Comparison of ENCODE assay signal across 10 mouse cellular contexts in the genomic region with DNA sequence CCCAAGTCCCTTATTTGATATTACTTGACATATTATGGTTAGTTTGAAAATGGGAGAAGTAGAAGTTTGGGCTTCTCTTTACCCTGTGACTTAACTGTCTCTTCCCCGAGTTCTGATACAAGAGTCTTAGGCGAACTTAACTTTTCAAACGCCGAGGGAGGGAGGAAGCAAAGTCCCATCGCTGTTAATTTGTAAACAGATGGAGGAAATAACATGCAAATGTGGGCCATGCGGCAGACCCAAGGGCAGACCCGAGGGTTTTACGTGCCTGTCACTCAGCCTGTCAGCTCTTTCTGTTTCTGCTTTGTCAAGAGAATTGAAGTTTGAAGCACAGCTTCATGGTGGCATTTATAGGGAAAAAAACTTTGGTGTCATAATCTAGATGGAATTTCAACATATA. TPM values are rescaled to one million over a fixed set of nuclear protein-coding genes. Genes with fewer than 3 reads are reported as not detected.
A peak's percentile ranks its signal among the peaks of the same experiment; 100 is the strongest.
DNase-seq lines count a peak whose midpoint lies in the region; ATAC-seq and TF ChIP-seq lines count a peak whose summit lies in the region.
"Had no signal": no experiment of that assay in that cellular context is flagged by ENCODE, and none has a peak within 500 bp of the region (broad histone marks: within the 10 kb centered on the region; RNA-seq: fewer than 3 reads in every experiment).

No protein-coding gene starts in this region.

- peaks cover 34% of the 10 kb centered on the region; the same call in 1 of the 2 replicates for H3K4me1 ChIP-seq in lung, embryonic 14.5 days (ENCODE audit: insufficient read depth)
- peaks cover 31% of the 10 kb centered on the region for H3K4me1 ChIP-seq in hindbrain, embryonic 16.5 days (ENCODE audit: control insufficient read depth, insufficient read depth, low read depth, low read length)
- H3K4me1 ChIP-seq in neural tube, embryonic 14.5 days (ENCODE audit: control insufficient read depth, insufficient read depth, low read length): peaks cover 27% of the 10 kb centered on the region

- no peak overlapping the region for H3K27ac ChIP-seq in lung, embryonic 14.5 days (ENCODE audit: low read depth)
- no peak overlapping the region for H3K27ac ChIP-seq in hindbrain, embryonic 16.5 days (ENCODE audit: low read depth, low read length)
- H3K27ac ChIP-seq in neural tube, embryonic 14.5 days (ENCODE audit: low read depth, low read length): no peak overlapping the region

- no peak overlapping the region; the same call in 1 of the 2 replicates for H3K4me3 ChIP-seq in lung, embryonic 14.5 days (ENCODE audit: low read depth, low read length)
- no peak overlapping the region for H3K4me3 ChIP-seq in hindbrain, embryonic 16.5 days (ENCODE audit: low read length)
- H3K4me3 ChIP-seq in neural tube, embryonic 14.5 days (ENCODE audit: low read depth, low read length): no peak overlapping the region
- H3K4me3 ChIP-seq: megakaryocyte, embryonic 14.5 days had no signal

- no peaks in the 10 kb centered on the region for H3K9me3 ChIP-seq in lung, embryonic 14.5 days (ENCODE audit: low read depth, low read length)
- H3K9me3 ChIP-seq in hindbrain, embryonic 16.5 days (ENCODE audit: control insufficient read depth, low read length): no peaks in the 10 kb centered on the region
- H3K9me3 ChIP-seq in neural tube, embryonic 14.5 days (ENCODE audit: control insufficient read depth, low read length): no peaks in the 10 kb centered on the region
- H3K9me3 ChIP-seq: megakaryocyte, embryonic 14.5 days had no signal

- no peak for ATAC-seq in lung, embryonic 14.5 days (ENCODE audit: insufficient read depth)
- no peak for ATAC-seq in hindbrain, embryonic 16.5 days
- ATAC-seq in neural tube, embryonic 14.5 days (ENCODE audit: low read depth): no peak

- intact Hi-C loops in left cerebral cortex, postnatal 14 days (cut with DNase I): no loop called here
- intact Hi-C loops in heart, postnatal 36 days (cut with DNase I): no loop called here
- intact Hi-C loops in left cerebral cortex, postnatal 25 days (cut with DNase I): no loop called here

- TF ChIP-seq CTCF in lung, embryonic 14.5 days (IDR thresholded peaks at IDR 0.05; ENCODE audit: low read depth): no peak

- no peaks in the 10 kb centered on the region for H3K36me3 ChIP-seq in lung, embryonic 14.5 days (ENCODE audit: insufficient read depth)
- H3K36me3 ChIP-seq in hindbrain, embryonic 16.5 days (ENCODE audit: control insufficient read depth, insufficient read depth, low read length): no peaks in the 10 kb centered on the region
- no peaks in the 10 kb centered on the region for H3K36me3 ChIP-seq in neural tube, embryonic 14.5 days (ENCODE audit: control insufficient read depth, insufficient read depth, low read length)

- WGBS in lung, embryonic 14.5 days: 29% methylated on average over 8 of the region's 8 CpGs
- 24% methylated on average over 8 of the region's 8 CpGs for WGBS in hindbrain, embryonic 16.5 days
- 25% methylated on average over 8 of the region's 8 CpGs for whole genome bisulfite sequencing in neural tube, embryonic 14.5 days

- H3K27me3 ChIP-seq in lung, embryonic 14.5 days (ENCODE audit: insufficient read depth, low read length): no peaks in the 10 kb centered on the region
- H3K27me3 ChIP-seq in hindbrain, embryonic 16.5 days (replicated peaks; ENCODE audit: control insufficient read depth, insufficient read depth, low read length): no peaks in the 10 kb centered on the region
- no peaks in the 10 kb centered on the region for H3K27me3 ChIP-seq in neural tube, embryonic 14.5 days (ENCODE audit: control insufficient read depth, insufficient read depth, low read length)
- H3K27me3 ChIP-seq: megakaryocyte, embryonic 14.5 days had no signal

- no peak overlapping the region for H3K9ac ChIP-seq in lung, embryonic 14.5 days
- H3K9ac ChIP-seq in hindbrain, embryonic 16.5 days (ENCODE audit: low read depth, low read length): no peak overlapping the region
- H3K9ac ChIP-seq in neural tube, embryonic 14.5 days (replicated peaks; ENCODE audit: low read depth, low read length): no peak overlapping the region

- peak overlapping the region; percentile 75 for H3K4me2 ChIP-seq in lung, embryonic 14.5 days
- H3K4me2 ChIP-seq in hindbrain, embryonic 16.5 days (ENCODE audit: low read length): peak overlapping the region; percentile 4; the same call in 1 of the 2 replicates
- peak overlapping the region; percentile 26; the same call in 1 of the 2 replicates for H3K4me2 ChIP-seq in neural tube, embryonic 14.5 days (ENCODE audit: low read depth, low read length)

- DNase-seq in lung, embryonic 14.5 days: no peak
- no peak for DNase-seq in lung, postnatal 4 days
- peak; percentile 54 for DNase-seq in kidney, postnatal 10 days
- DNase-seq in left cerebral cortex, postnatal 14 days (ENCODE audit: low spot score in 2 of 2): no peak
- DNase-seq in heart, postnatal 36 days: no peak
- no peak for DNase-seq in left cerebral cortex, postnatal 25 days (ENCODE audit: low spot score in 2 of 2)
- DNase-seq: thymus, postnatal 36 days had no signal

RNA-seq across cellular contexts. Expression of a gene that starts 3.5 kb away (rescaled TPM):
- 51.3 and 52.6 TPM in 2 replicates for polyA plus RNA-seq in lung, embryonic 14.5 days (2014; fragmentation: Nextera tagmentation; extraction: Ambion mirVana)
- 90.9 and 93.4 TPM in 2 replicates for polyA plus RNA-seq in hindbrain, embryonic 16.5 days (2015; fragmentation: Nextera tagmentation; extraction: Ambion mirVana)
- polyA plus RNA-seq in neural tube, embryonic 14.5 days (2014; fragmentation: Nextera tagmentation; extraction: Ambion mirVana): 77.3 and 78.1 TPM in 2 replicates
- 10 to 100 TPM; 69.4 to 74.8 TPM for total RNA-seq in left cerebral cortex, postnatal 14 days (2021)
- 10 to 100 TPM; 54.7 to 59.1 TPM for total RNA-seq in heart, postnatal 36 days (2021)
- total RNA-seq in left cerebral cortex, postnatal 25 days (2021): 10 to 100 TPM; 69.3 to 76.2 TPM

Comparison
In these comparisons a context has a peak if more than half of its experiments do, and no peak if none do; other contexts are left out.
1. H3K4me2 ChIP-seq: peak in every context shown above with its lines; median percentile 75 in lung, embryonic 14.5 days; 26 in neural tube, embryonic 14.5 days; 4 in hindbrain, embryonic 16.5 days.